Mouse (Mus musculus): ENCODE measurements around the gene Olfr1174-ps. TPM values are rescaled to one million over a fixed set of nuclear protein-coding genes. Genes with fewer than 3 reads are reported as not detected.

Gene Olfr1174-ps
- not detected for polyA plus RNA-seq (2014; fragmentation: Illumina TruSeq; extraction: RNeasy Lipid Tissue Mini Kit (QIAGEN cat#74804); ENCODE audit: low replicate concordance)

DNA sequence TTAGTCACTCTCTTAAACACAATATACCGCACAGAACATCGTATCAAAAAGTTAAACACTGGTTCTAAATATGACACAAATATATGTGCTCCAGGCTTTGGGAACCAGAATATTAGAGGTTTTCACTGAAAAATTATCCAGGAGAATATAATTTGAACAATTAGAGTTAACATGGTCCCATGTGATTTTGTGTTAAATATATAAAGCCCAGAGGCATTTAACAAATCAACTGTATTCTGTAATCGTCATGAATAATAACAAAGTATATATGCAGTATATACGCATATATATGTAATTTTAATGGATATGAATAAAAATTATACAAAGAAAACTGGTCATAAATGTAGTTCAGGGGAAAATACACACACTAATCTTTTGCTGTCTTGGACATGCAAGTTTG, at the start of gene Olfr1174-ps:
Olfr1174-ps (minus strand) TSS at position 101 of the 400 bp plus-strand sequence.

GRCm38 (mm10) chr2:88346392-88346791, 31.5 kb upstream of the Olfr1174-ps start, which contains the start of gene Olfr1177-ps:
TSS of gene Olfr1177-ps (minus strand) at chr2:88346492.

GRCm38 (mm10) chr2:88336421-88336820, 21.5 kb upstream of the Olfr1174-ps start, which contains the start of gene Olfr1176:
TSS of gene Olfr1176 (plus strand) at chr2:88336721.

DNA sequence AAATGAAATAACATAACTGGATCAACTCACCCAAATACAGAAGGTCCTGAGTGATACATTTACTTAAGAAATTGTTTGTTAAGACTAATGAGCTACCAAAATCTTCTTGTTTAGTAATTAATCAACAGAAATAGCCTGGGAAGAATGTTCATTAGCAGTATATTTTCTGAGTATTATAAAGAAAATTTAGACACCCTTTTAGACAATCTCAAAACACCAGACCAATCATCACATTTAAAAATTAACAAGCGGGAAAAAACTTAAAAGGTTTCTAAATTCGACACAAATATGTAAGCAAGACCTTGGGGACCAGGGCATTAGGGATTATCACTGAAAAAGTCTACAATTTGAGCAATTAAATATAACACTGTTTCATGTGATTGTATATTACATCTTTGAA, 12.2 kb upstream of the Olfr1174-ps start, which contains the start of gene Olfr1175-ps:
Olfr1175-ps (minus strand) TSS at position 101 of the 400 bp plus-strand sequence.

GRCm38 (mm10) chr2:88279775-88280174, 35.2 kb downstream of the Olfr1174-ps start, which contains the start of gene Olfr1173:
TSS of gene Olfr1173 (minus strand) at chr2:88279875.

Other genes with a start within 250 kb of the Olfr1174-ps start
- not detected for gene Olfr1163, start 243.3 kb downstream of the Olfr1174-ps start, polyA plus RNA-seq (2014; fragmentation: Illumina TruSeq; extraction: RNeasy Lipid Tissue Mini Kit (QIAGEN cat#74804); ENCODE audit: low replicate concordance)
- gene Olfr1164, start 221.2 kb downstream of the Olfr1174-ps start, polyA plus RNA-seq (2014; fragmentation: Illumina TruSeq; extraction: RNeasy Lipid Tissue Mini Kit (QIAGEN cat#74804); ENCODE audit: low replicate concordance): not detected
- not detected for gene Olfr1166, start 186.9 kb downstream of the Olfr1174-ps start, polyA plus RNA-seq (2014; fragmentation: Illumina TruSeq; extraction: RNeasy Lipid Tissue Mini Kit (QIAGEN cat#74804); ENCODE audit: low replicate concordance)
- gene Olfr1167, start 159.9 kb downstream of the Olfr1174-ps start, polyA plus RNA-seq (2014; fragmentation: Illumina TruSeq; extraction: RNeasy Lipid Tissue Mini Kit (QIAGEN cat#74804); ENCODE audit: low replicate concordance): not detected
- not detected for gene Olfr1168, start 133.3 kb downstream of the Olfr1174-ps start, polyA plus RNA-seq (2014; fragmentation: Illumina TruSeq; extraction: RNeasy Lipid Tissue Mini Kit (QIAGEN cat#74804); ENCODE audit: low replicate concordance)
- not detected for gene Olfr1170, start 86.8 kb downstream of the Olfr1174-ps start, polyA plus RNA-seq (2014; fragmentation: Illumina TruSeq; extraction: RNeasy Lipid Tissue Mini Kit (QIAGEN cat#74804); ENCODE audit: low replicate concordance)
- not detected for gene Olfr1173, start 35.3 kb downstream of the Olfr1174-ps start, polyA plus RNA-seq (2014; fragmentation: Illumina TruSeq; extraction: RNeasy Lipid Tissue Mini Kit (QIAGEN cat#74804); ENCODE audit: low replicate concordance)
- not detected for gene Olfr1175-ps, start 12.1 kb upstream of the Olfr1174-ps start, polyA plus RNA-seq (2014; fragmentation: Illumina TruSeq; extraction: RNeasy Lipid Tissue Mini Kit (QIAGEN cat#74804); ENCODE audit: low replicate concordance)
- gene Olfr1176, start 21.6 kb upstream of the Olfr1174-ps start, polyA plus RNA-seq (2014; fragmentation: Illumina TruSeq; extraction: RNeasy Lipid Tissue Mini Kit (QIAGEN cat#74804); ENCODE audit: low replicate concordance): not detected
- gene Olfr1177-ps, start 31.4 kb upstream of the Olfr1174-ps start, polyA plus RNA-seq (2014; fragmentation: Illumina TruSeq; extraction: RNeasy Lipid Tissue Mini Kit (QIAGEN cat#74804); ENCODE audit: low replicate concordance): not detected
- gene Olfr1178, start 71.9 kb upstream of the Olfr1174-ps start, polyA plus RNA-seq (2014; fragmentation: Illumina TruSeq; extraction: RNeasy Lipid Tissue Mini Kit (QIAGEN cat#74804); ENCODE audit: low replicate concordance): not detected
- gene Olfr1179, start 91.3 kb upstream of the Olfr1174-ps start, polyA plus RNA-seq (2014; fragmentation: Illumina TruSeq; extraction: RNeasy Lipid Tissue Mini Kit (QIAGEN cat#74804); ENCODE audit: low replicate concordance): not detected
- not detected for gene Olfr1180, start 104.0 kb upstream of the Olfr1174-ps start, polyA plus RNA-seq (2014; fragmentation: Illumina TruSeq; extraction: RNeasy Lipid Tissue Mini Kit (QIAGEN cat#74804); ENCODE audit: low replicate concordance)
- not detected for gene Olfr1181, start 111.0 kb upstream of the Olfr1174-ps start, polyA plus RNA-seq (2014; fragmentation: Illumina TruSeq; extraction: RNeasy Lipid Tissue Mini Kit (QIAGEN cat#74804); ENCODE audit: low replicate concordance)
- not detected for gene Gm13757, start 134.0 kb upstream of the Olfr1174-ps start, polyA plus RNA-seq (2014; fragmentation: Illumina TruSeq; extraction: RNeasy Lipid Tissue Mini Kit (QIAGEN cat#74804); ENCODE audit: low replicate concordance)
- gene Olfr1183, start 139.7 kb upstream of the Olfr1174-ps start, polyA plus RNA-seq (2014; fragmentation: Illumina TruSeq; extraction: RNeasy Lipid Tissue Mini Kit (QIAGEN cat#74804); ENCODE audit: low replicate concordance): not detected
- not detected for gene Olfr1184, start 168.5 kb upstream of the Olfr1174-ps start, polyA plus RNA-seq (2014; fragmentation: Illumina TruSeq; extraction: RNeasy Lipid Tissue Mini Kit (QIAGEN cat#74804); ENCODE audit: low replicate concordance)
- gene Olfr1185-ps1, start 178.2 kb upstream of the Olfr1174-ps start, polyA plus RNA-seq (2014; fragmentation: Illumina TruSeq; extraction: RNeasy Lipid Tissue Mini Kit (QIAGEN cat#74804); ENCODE audit: low replicate concordance): not detected
- gene Olfr1186, start 203.4 kb upstream of the Olfr1174-ps start, polyA plus RNA-seq (2014; fragmentation: Illumina TruSeq; extraction: RNeasy Lipid Tissue Mini Kit (QIAGEN cat#74804); ENCODE audit: low replicate concordance): not detected
- not detected for gene Olfr1188, start 241.8 kb upstream of the Olfr1174-ps start, polyA plus RNA-seq (2014; fragmentation: Illumina TruSeq; extraction: RNeasy Lipid Tissue Mini Kit (QIAGEN cat#74804); ENCODE audit: low replicate concordance)